Mouse (Mus musculus): ENCODE measurements at regions not wholly inside any gene's neighbourhood (a gene's known extent, or its start where the extent isn't known, plus 50 kb on each side); places are given as distances from the start of the nearest gene placed in this dataset.
A peak's percentile ranks its signal among the peaks of the same experiment; 100 is the strongest.

GRCm38 (mm10) chr1:76490719-76491118, 944.7 kb downstream of the Slc4a3 start:
- no peak; the same call in 1 of the 2 replicates for ATAC-seq (ENCODE audit: low read depth)

GRCm38 (mm10) chr1:76491187-76491586, 945.1 kb downstream of the Slc4a3 start:
- Histone ChIP-seq H3K9me3 (ENCODE audit: control insufficient read depth, low read length) (no peaks in the 10 kb centered on the region), H3K4me3 (ENCODE audit: low read depth, low read length) (no peak overlapping the region), H3K4me1 (ENCODE audit: control insufficient read depth, insufficient read depth, low read length) (peaks cover 10% of the 10 kb centered on the region), H3K9ac (ENCODE audit: low read depth, low read length) (no peak overlapping the region), H3K27ac (replicated peaks; ENCODE audit: low read depth, low read length) (no peak overlapping the region), H3K27me3 (replicated peaks; ENCODE audit: control insufficient read depth, insufficient read depth, low read length) (no peaks in the 10 kb centered on the region), H3K4me2 (ENCODE audit: low read depth, low read length) (no peak overlapping the region), H3K36me3 (ENCODE audit: control insufficient read depth, insufficient read depth, low read length) (no peaks in the 10 kb centered on the region)
- ATAC-seq (ENCODE audit: low read depth) (no peak; the same call in 1 of the 2 replicates), DNase-seq (ENCODE audit: low spot score) (peak; percentile 52)
- 33% methylated on average over 4 of the region's 4 CpGs for WGBS

More at GRCm38 (mm10) chr1:76490719-76491118, 944.7 kb downstream of the Slc4a3 start:
- Histone ChIP-seq H3K9ac (ENCODE audit: low read depth, low read length) (no peak overlapping the region), H3K4me3 (ENCODE audit: low read depth, low read length) (no peak overlapping the region), H3K4me2 (ENCODE audit: low read depth, low read length) (no peak overlapping the region), H3K9me3 (ENCODE audit: control insufficient read depth, low read length) (no peaks in the 10 kb centered on the region), H3K36me3 (ENCODE audit: control insufficient read depth, insufficient read depth, low read length) (no peaks in the 10 kb centered on the region), H3K27me3 (replicated peaks; ENCODE audit: control insufficient read depth, insufficient read depth, low read length) (no peaks in the 10 kb centered on the region), H3K4me1 (ENCODE audit: control insufficient read depth, insufficient read depth, low read length) (peaks cover 10% of the 10 kb centered on the region), H3K27ac (replicated peaks; ENCODE audit: low read depth, low read length) (no peak overlapping the region)
- 29% methylated on average over 7 of the region's 7 CpGs for WGBS
- DNase-seq (ENCODE audit: low spot score): peak; percentile 78

- H3K36me3 ChIP-seq (ENCODE audit: control insufficient read depth, insufficient read depth, low read length): no peaks in the 10 kb centered on the region
- no peak overlapping the region for H3K9ac ChIP-seq (ENCODE audit: low read depth, low read length)
- no peak for DNase-seq (ENCODE audit: low spot score)
- H3K4me1 ChIP-seq (ENCODE audit: control insufficient read depth, insufficient read depth, low read length): no peaks in the 10 kb centered on the region
- no peaks in the 10 kb centered on the region for H3K27me3 ChIP-seq (replicated peaks; ENCODE audit: control insufficient read depth, insufficient read depth, low read length)
- no peak overlapping the region for H3K4me3 ChIP-seq (ENCODE audit: low read depth, low read length)
- H3K9me3 ChIP-seq (ENCODE audit: control insufficient read depth, low read length): no peaks in the 10 kb centered on the region
- ATAC-seq (ENCODE audit: low read depth): no peak
- H3K4me2 ChIP-seq (ENCODE audit: low read depth, low read length): no peak overlapping the region
- no peak overlapping the region for H3K27ac ChIP-seq (replicated peaks; ENCODE audit: low read depth, low read length)
Measured at GRCm38 (mm10) chr1:76505150-76505549, 959.1 kb downstream of the Slc4a3 start.

GRCm38 (mm10) chr1:76508821-76509220, 962.8 kb downstream of the Slc4a3 start:
- Histone ChIP-seq H3K4me3 (ENCODE audit: low read depth, low read length) (no peak overlapping the region), H3K27ac (replicated peaks; ENCODE audit: low read depth, low read length) (no peak overlapping the region), H3K36me3 (ENCODE audit: control insufficient read depth, insufficient read depth, low read length) (no peaks in the 10 kb centered on the region), H3K4me2 (ENCODE audit: low read depth, low read length) (no peak overlapping the region), H3K9ac (ENCODE audit: low read depth, low read length) (no peak overlapping the region), H3K4me1 (ENCODE audit: control insufficient read depth, insufficient read depth, low read length) (no peaks in the 10 kb centered on the region), H3K9me3 (ENCODE audit: control insufficient read depth, low read length) (no peaks in the 10 kb centered on the region), H3K27me3 (replicated peaks; ENCODE audit: control insufficient read depth, insufficient read depth, low read length) (no peaks in the 10 kb centered on the region)
- DNase-seq (ENCODE audit: low spot score) (no peak), ATAC-seq (ENCODE audit: low read depth) (no peak)
- 95% methylated on average over 1 of the region's 1 CpGs for WGBS

- Histone ChIP-seq H3K36me3 (ENCODE audit: control insufficient read depth, insufficient read depth, low read length) (no peaks in the 10 kb centered on the region), H3K4me2 (ENCODE audit: low read depth, low read length) (no peak overlapping the region), H3K27me3 (replicated peaks; ENCODE audit: control insufficient read depth, insufficient read depth, low read length) (no peaks in the 10 kb centered on the region), H3K4me3 (ENCODE audit: low read depth, low read length) (no peak overlapping the region), H3K4me1 (ENCODE audit: control insufficient read depth, insufficient read depth, low read length) (no peaks in the 10 kb centered on the region), H3K9me3 (ENCODE audit: control insufficient read depth, low read length) (no peaks in the 10 kb centered on the region), H3K9ac (ENCODE audit: low read depth, low read length) (no peak overlapping the region), H3K27ac (replicated peaks; ENCODE audit: low read depth, low read length) (no peak overlapping the region)
- ATAC-seq (ENCODE audit: low read depth) (no peak), DNase-seq (ENCODE audit: low spot score) (no peak)
- WGBS: 87% methylated on average over 3 of the region's 3 CpGs
Measured at GRCm38 (mm10) chr1:76509486-76509885, 963.4 kb downstream of the Slc4a3 start.

- DNase-seq (ENCODE audit: low spot score) (no peak), ATAC-seq (ENCODE audit: low read depth) (no peak)
- Histone ChIP-seq H3K9me3 (ENCODE audit: control insufficient read depth, low read length) (no peaks in the 10 kb centered on the region), H3K27ac (replicated peaks; ENCODE audit: low read depth, low read length) (no peak overlapping the region), H3K36me3 (ENCODE audit: control insufficient read depth, insufficient read depth, low read length) (no peaks in the 10 kb centered on the region), H3K4me1 (ENCODE audit: control insufficient read depth, insufficient read depth, low read length) (no peaks in the 10 kb centered on the region), H3K4me3 (ENCODE audit: low read depth, low read length) (no peak overlapping the region), H3K9ac (ENCODE audit: low read depth, low read length) (no peak overlapping the region), H3K27me3 (replicated peaks; ENCODE audit: control insufficient read depth, insufficient read depth, low read length) (no peaks in the 10 kb centered on the region), H3K4me2 (ENCODE audit: low read depth, low read length) (no peak overlapping the region)
- WGBS: 63% methylated on average over 1 of the region's 1 CpGs
Measured at GRCm38 (mm10) chr1:76512156-76512555, 966.1 kb downstream of the Slc4a3 start.

- H3K4me3 ChIP-seq (ENCODE audit: low read depth, low read length): no peak overlapping the region
- no peaks in the 10 kb centered on the region for H3K27me3 ChIP-seq (replicated peaks; ENCODE audit: control insufficient read depth, insufficient read depth, low read length)
- H3K9me3 ChIP-seq (ENCODE audit: control insufficient read depth, low read length): no peaks in the 10 kb centered on the region
- no peaks in the 10 kb centered on the region for H3K4me1 ChIP-seq (ENCODE audit: control insufficient read depth, insufficient read depth, low read length)
- no peak overlapping the region for H3K4me2 ChIP-seq (ENCODE audit: low read depth, low read length)
- no peak for ATAC-seq (ENCODE audit: low read depth)
- DNase-seq (ENCODE audit: low spot score): no peak
- no peak overlapping the region for H3K9ac ChIP-seq (ENCODE audit: low read depth, low read length)
- 82% methylated on average over 2 of the region's 2 CpGs for WGBS
- no peaks in the 10 kb centered on the region for H3K36me3 ChIP-seq (ENCODE audit: control insufficient read depth, insufficient read depth, low read length)
- H3K27ac ChIP-seq (replicated peaks; ENCODE audit: low read depth, low read length): no peak overlapping the region
Measured at GRCm38 (mm10) chr1:76513490-76513889, 967.4 kb downstream of the Slc4a3 start.

GRCm38 (mm10) chr1:76529531-76529930, 983.5 kb downstream of the Slc4a3 start:
- DNase-seq (ENCODE audit: low spot score): no peak
- no peaks in the 10 kb centered on the region for H3K4me1 ChIP-seq (ENCODE audit: control insufficient read depth, insufficient read depth, low read length)
- no peak overlapping the region for H3K9ac ChIP-seq (ENCODE audit: low read depth, low read length)
- H3K4me3 ChIP-seq (ENCODE audit: low read depth, low read length): no peak overlapping the region
- no peak for ATAC-seq (ENCODE audit: low read depth)
- no peak overlapping the region for H3K4me2 ChIP-seq (ENCODE audit: low read depth, low read length)
- H3K9me3 ChIP-seq (ENCODE audit: control insufficient read depth, low read length): 0 out of 2 replicates have a peak, but pooled peaks cover 4% of the 10 kb centered on the region
- 59% methylated on average over 9 of the region's 9 CpGs for WGBS
- no peaks in the 10 kb centered on the region for H3K27me3 ChIP-seq (replicated peaks; ENCODE audit: control insufficient read depth, insufficient read depth, low read length)
- no peak overlapping the region for H3K27ac ChIP-seq (replicated peaks; ENCODE audit: low read depth, low read length)
- H3K36me3 ChIP-seq (ENCODE audit: control insufficient read depth, insufficient read depth, low read length): no peaks in the 10 kb centered on the region

GRCm38 (mm10) chr1:76530342-76530741, 984.3 kb downstream of the Slc4a3 start:
- 65% methylated on average over 6 of the region's 6 CpGs for WGBS
- no peaks in the 10 kb centered on the region for H3K36me3 ChIP-seq (ENCODE audit: control insufficient read depth, insufficient read depth, low read length)
- H3K4me1 ChIP-seq (ENCODE audit: control insufficient read depth, insufficient read depth, low read length): no peaks in the 10 kb centered on the region
- no peaks in the 10 kb centered on the region for H3K27me3 ChIP-seq (replicated peaks; ENCODE audit: control insufficient read depth, insufficient read depth, low read length)
- H3K9ac ChIP-seq (ENCODE audit: low read depth, low read length): no peak overlapping the region
- no peak overlapping the region for H3K4me2 ChIP-seq (ENCODE audit: low read depth, low read length)
- no peak overlapping the region for H3K27ac ChIP-seq (replicated peaks; ENCODE audit: low read depth, low read length)
- DNase-seq (ENCODE audit: low spot score) (peak; percentile 28), ATAC-seq (ENCODE audit: low read depth) (peak; percentile 55; the same call in 1 of the 2 replicates)
- no peak overlapping the region for H3K4me3 ChIP-seq (ENCODE audit: low read depth, low read length)
- H3K9me3 ChIP-seq (ENCODE audit: control insufficient read depth, low read length): 0 out of 2 replicates have a peak, but pooled peaks cover 4% of the 10 kb centered on the region
